Mouse (Mus musculus): ENCODE data around the gene Pdpr. TPM values are rescaled to one million over a fixed set of nuclear protein-coding genes. Genes with fewer than 3 reads are reported as not detected.
"Not testable (repeated sequence)": the region's sequence is repeated elsewhere in the genome, so short reads cannot be mapped to it uniquely, and the experiment has no call there.

Pdpr gene
- polyA plus RNA-seq, 2 experiments, result 7.8 to 10.3 TPM

DNA sequence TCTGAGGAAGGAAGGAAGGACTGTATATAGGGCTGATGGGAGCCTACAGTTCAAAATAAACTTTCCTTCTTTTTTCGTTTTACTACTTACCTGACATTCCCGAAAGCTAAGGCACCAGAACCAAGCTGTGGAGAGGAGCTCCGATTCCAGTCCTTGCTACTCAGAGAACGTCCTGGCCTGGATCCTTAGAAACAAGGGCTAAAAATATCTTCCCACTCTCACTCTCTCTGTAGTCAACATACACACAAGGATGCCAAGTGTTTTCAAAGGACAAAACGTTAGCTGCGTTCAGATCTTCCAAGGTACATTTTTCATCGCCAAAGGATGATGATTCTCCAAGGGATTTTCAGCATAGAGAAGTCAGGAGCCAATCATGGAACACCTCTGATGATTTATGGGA, 2.7 kb upstream of the Pdpr start:
- H3K9me3 ChIP-seq (ENCODE audit: control insufficient read depth, low read length), result no peaks in the 10 kb centered on the region
- no peak for TF ChIP-seq POLR2A (IDR thresholded peaks at IDR 0.05; ENCODE audit: borderline replicate concordance, extremely low read depth, insufficient read depth, insufficient read length)
- H3K4me2 ChIP-seq (replicated peaks; ENCODE audit: low read depth, low read length, severe bottlenecking), result no peak overlapping the region
- no peaks in the 10 kb centered on the region for H3K36me3 ChIP-seq (ENCODE audit: control insufficient read depth, insufficient read depth, low read length)
- ATAC-seq (ENCODE audit: low FRiP score, low read depth) (no peak), DNase-seq (ENCODE audit: low spot score) (no peak)
- no peaks in the 10 kb centered on the region for H3K27me3 ChIP-seq (ENCODE audit: control insufficient read depth, insufficient read depth, low read length)
- no peak overlapping the region for H3K4me3 ChIP-seq (replicated peaks; ENCODE audit: low read length)
- WGBS, result 84% methylated on average over 7 of the region's 7 CpGs
- no peak overlapping the region for H3K9ac ChIP-seq (ENCODE audit: low read depth, low read length, severe bottlenecking)
- no peaks in the 10 kb centered on the region; the same call in 1 of the 2 replicates for H3K4me1 ChIP-seq (ENCODE audit: control insufficient read depth, insufficient read depth, low read length)
- H3K27ac ChIP-seq (replicated peaks; ENCODE audit: low read depth, low read length), result no peak overlapping the region

DNA sequence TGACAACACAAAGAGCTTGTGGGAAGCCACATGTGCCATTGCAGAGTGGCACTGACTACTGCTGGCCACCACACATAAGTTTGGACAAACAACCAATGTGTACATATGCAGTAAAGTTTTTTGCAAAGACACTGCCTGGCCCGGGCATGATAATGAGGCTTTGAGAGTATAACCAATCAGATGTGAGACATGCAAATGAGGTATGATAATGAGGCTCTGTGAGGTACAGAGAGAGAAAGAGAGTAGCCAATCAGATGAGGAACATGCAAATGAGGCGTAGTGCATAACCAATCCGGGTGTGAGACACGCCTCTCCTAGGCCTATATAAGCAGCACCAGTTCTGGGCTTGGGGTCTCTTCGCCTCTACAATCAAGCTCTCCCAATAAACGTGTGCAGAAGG, 2.1 kb upstream of the Pdpr start, which contains the start of gene Clec18a:
Gene Clec18a (minus strand): TSS at position 101 of the 400 bp plus-strand sequence.
- 80% methylated on average over 4 of the region's 6 CpGs for WGBS
- not testable (repeated sequence) for H3K4me2 ChIP-seq (replicated peaks; ENCODE audit: low read depth, low read length, severe bottlenecking); DNase-seq (ENCODE audit: low spot score); ATAC-seq (ENCODE audit: low FRiP score, low read depth); H3K9ac ChIP-seq (ENCODE audit: low read depth, low read length, severe bottlenecking); H3K36me3 ChIP-seq (ENCODE audit: control insufficient read depth, insufficient read depth, low read length); H3K9me3 ChIP-seq (ENCODE audit: control insufficient read depth, low read length); H3K27me3 ChIP-seq (ENCODE audit: control insufficient read depth, insufficient read depth, low read length); H3K27ac ChIP-seq (replicated peaks; ENCODE audit: low read depth, low read length); H3K4me1 ChIP-seq (ENCODE audit: control insufficient read depth, insufficient read depth, low read length); H3K4me3 ChIP-seq (replicated peaks; ENCODE audit: low read length)

DNA sequence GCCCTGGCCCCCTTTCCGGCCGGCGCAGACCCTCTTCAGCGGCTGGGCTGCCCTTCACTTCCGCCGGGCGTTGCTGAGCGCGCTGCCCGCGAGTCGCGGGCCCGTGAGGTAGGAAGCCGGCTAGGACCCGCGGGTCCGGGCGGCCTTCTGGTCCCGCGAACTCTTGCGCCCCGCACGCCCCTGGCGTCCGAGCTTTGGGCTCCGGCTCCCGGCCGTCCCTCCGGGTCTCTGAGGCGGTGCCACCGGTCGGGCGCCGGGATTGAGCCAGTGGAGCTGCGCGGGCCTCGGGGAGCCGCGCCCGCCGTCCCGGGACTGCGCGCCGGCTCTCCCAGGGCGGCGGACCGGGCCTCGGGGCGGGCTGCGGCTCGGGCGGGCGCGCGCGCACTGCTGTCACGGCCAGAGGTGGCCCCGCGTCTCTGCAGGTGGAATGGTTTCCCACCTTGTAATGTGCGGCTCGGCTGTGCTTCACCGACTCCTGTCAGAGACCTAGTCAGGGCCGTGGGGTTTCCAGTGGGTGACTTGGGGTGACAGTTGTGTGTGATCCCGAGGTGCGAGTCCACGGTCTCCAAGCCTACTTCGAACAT, 381 bp downstream of the Pdpr start:
- peak overlapping the region; percentile 55 for H3K4me3 ChIP-seq (replicated peaks; ENCODE audit: low read length)
- not testable (repeated sequence) for H3K4me1 ChIP-seq (ENCODE audit: control insufficient read depth, insufficient read depth, low read length); H3K27me3 ChIP-seq (ENCODE audit: control insufficient read depth, insufficient read depth, low read length); H3K9me3 ChIP-seq (ENCODE audit: control insufficient read depth, low read length); H3K36me3 ChIP-seq (ENCODE audit: control insufficient read depth, insufficient read depth, low read length); H3K27ac ChIP-seq (replicated peaks; ENCODE audit: low read depth, low read length); DNase-seq (ENCODE audit: low spot score)
- ATAC-seq (ENCODE audit: low FRiP score, low read depth), result peak; percentile 48; the same call in 1 of the 2 replicates
- 4% methylated on average over 10 of the region's 69 CpGs for WGBS
- H3K9ac ChIP-seq (ENCODE audit: low read depth, low read length, severe bottlenecking), result peak overlapping the region; percentile 66
- peak overlapping the region; percentile 73 for H3K4me2 ChIP-seq (replicated peaks; ENCODE audit: low read depth, low read length, severe bottlenecking)

DNA sequence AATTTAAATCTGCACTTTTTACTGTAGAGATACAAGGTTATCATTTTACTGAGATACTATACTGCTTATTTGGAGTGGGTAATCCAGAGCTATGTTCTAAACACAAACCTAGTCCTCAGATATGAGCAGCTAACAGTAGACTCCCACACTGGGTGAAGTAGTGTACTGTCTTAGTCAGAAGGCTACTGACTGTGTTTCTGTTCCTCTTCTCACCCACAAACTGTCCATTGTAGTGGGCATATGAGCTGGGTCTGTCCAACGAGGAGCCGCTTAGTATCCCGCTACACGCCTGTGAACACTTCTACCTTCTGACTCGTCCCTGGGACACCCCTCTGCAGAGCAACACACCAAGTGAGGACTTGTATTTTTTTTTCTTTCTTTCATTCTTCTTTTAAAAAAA, 20.5 kb downstream of the Pdpr start:
- no peak overlapping the region for H3K27ac ChIP-seq (replicated peaks; ENCODE audit: low read depth, low read length)
- no peaks in the 10 kb centered on the region for H3K4me1 ChIP-seq (ENCODE audit: control insufficient read depth, insufficient read depth, low read length)
- H3K27me3 ChIP-seq (ENCODE audit: control insufficient read depth, insufficient read depth, low read length), result no peaks in the 10 kb centered on the region
- H3K4me2 ChIP-seq (replicated peaks; ENCODE audit: low read depth, low read length, severe bottlenecking), result no peak overlapping the region
- no peak overlapping the region for H3K9ac ChIP-seq (ENCODE audit: low read depth, low read length, severe bottlenecking)
- ATAC-seq (ENCODE audit: low FRiP score, low read depth) (no peak), DNase-seq (ENCODE audit: low spot score) (no peak)
- no peak overlapping the region for H3K4me3 ChIP-seq (replicated peaks; ENCODE audit: low read length)
- no peak for TF ChIP-seq POLR2A (IDR thresholded peaks at IDR 0.05; ENCODE audit: borderline replicate concordance, extremely low read depth, insufficient read depth, insufficient read length)
- H3K9me3 ChIP-seq (ENCODE audit: control insufficient read depth, low read length), result no peaks in the 10 kb centered on the region
- H3K36me3 ChIP-seq (ENCODE audit: control insufficient read depth, insufficient read depth, low read length), result peaks cover 55% of the 10 kb centered on the region
- WGBS, result 94% methylated on average over 5 of the region's 5 CpGs

DNA sequence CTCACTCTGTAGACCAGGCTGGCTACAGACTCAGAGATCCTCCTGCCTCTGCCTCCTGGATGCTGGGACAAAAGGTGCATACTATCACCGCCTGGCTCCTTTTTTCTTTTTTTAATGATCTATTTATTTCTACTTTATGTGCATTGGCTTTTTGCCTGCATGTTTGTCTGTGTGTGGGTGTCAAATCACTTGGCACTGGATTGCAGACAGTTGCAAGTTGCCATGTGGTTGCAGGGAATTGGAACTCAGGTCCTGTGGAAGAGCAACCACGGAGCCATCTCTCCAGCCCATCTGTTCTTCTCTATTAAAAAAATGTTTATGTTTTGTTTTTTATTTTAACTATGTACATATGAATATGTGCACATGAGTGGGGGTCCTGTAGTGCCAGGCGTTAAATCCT, 25.1 kb downstream of the Pdpr start:
- Histone ChIP-seq H3K36me3 (ENCODE audit: control insufficient read depth, insufficient read depth, low read length) (peaks cover 73% of the 10 kb centered on the region), H3K4me1 (ENCODE audit: control insufficient read depth, insufficient read depth, low read length) (no peaks in the 10 kb centered on the region), H3K4me2 (replicated peaks; ENCODE audit: low read depth, low read length, severe bottlenecking) (no peak overlapping the region), H3K9me3 (ENCODE audit: control insufficient read depth, low read length) (no peaks in the 10 kb centered on the region), H3K4me3 (replicated peaks; ENCODE audit: low read length) (no peak overlapping the region), H3K27me3 (ENCODE audit: control insufficient read depth, insufficient read depth, low read length) (no peaks in the 10 kb centered on the region), H3K9ac (ENCODE audit: low read depth, low read length, severe bottlenecking) (no peak overlapping the region), H3K27ac (replicated peaks; ENCODE audit: low read depth, low read length) (no peak overlapping the region)
- ATAC-seq (ENCODE audit: low FRiP score, low read depth) (no peak), DNase-seq (ENCODE audit: low spot score) (no peak)
- WGBS, result 95% methylated on average over 3 of the region's 3 CpGs
- no peak for TF ChIP-seq POLR2A (IDR thresholded peaks at IDR 0.05; ENCODE audit: borderline replicate concordance, extremely low read depth, insufficient read depth, insufficient read length)

DNA sequence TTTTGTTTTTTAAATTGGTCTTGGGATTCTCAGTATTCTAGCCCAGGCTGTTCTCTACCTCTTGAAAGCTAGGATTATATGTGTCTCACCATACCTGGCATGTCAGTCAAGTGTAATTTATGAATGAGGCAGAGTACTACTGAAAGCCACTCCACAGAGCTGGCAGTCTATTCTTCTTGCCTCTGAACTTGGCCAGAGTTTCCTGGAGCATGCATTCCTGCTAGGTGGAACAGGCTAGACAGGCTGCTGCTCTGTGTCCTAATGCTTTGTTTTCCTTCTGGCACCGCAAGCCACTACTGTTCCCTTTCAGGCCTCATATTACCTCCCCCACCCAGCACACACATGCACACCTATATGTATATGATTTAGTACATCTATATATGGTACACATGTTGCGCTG, 36.3 kb downstream of the Pdpr start:
- Histone ChIP-seq H3K27ac (replicated peaks; ENCODE audit: low read depth, low read length) (no peak overlapping the region), H3K27me3 (ENCODE audit: control insufficient read depth, insufficient read depth, low read length) (no peaks in the 10 kb centered on the region), H3K4me2 (replicated peaks; ENCODE audit: low read depth, low read length, severe bottlenecking) (no peak overlapping the region), H3K9me3 (ENCODE audit: control insufficient read depth, low read length) (no peaks in the 10 kb centered on the region), H3K36me3 (ENCODE audit: control insufficient read depth, insufficient read depth, low read length) (peaks cover 79% of the 10 kb centered on the region), H3K4me3 (replicated peaks; ENCODE audit: low read length) (no peak overlapping the region), H3K9ac (ENCODE audit: low read depth, low read length, severe bottlenecking) (no peak overlapping the region), H3K4me1 (ENCODE audit: control insufficient read depth, insufficient read depth, low read length) (no peaks in the 10 kb centered on the region)
- ATAC-seq (ENCODE audit: low FRiP score, low read depth) (no peak), DNase-seq (ENCODE audit: low spot score) (no peak)
- 86% methylated on average over 2 of the region's 2 CpGs for WGBS
- no peak for TF ChIP-seq POLR2A (IDR thresholded peaks at IDR 0.05; ENCODE audit: borderline replicate concordance, extremely low read depth, insufficient read depth, insufficient read length)

Data from limb, embryonic 14.5 days (tissue).